Mouse (Mus musculus): ENCODE measurements around the gene Col25a1.

Gene Col25a1

DNA sequence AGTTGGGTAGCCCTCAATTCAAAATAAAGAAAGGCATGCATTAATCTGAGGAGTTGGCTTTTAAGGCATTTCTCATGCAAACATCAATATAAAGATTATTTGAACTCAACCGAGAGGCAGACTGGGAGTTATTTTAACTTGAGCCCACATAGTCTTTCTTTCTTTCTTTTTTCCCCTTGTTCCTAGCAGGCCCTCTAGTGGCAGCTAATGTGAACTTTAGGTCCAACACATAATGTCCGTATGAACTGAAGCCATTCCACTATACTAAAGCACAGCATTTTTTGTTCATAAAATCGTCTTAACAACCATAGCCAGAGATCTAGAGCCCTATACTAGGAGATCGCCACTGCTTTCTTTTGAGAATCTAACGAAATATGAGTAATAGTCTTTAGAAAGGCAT lies 443.4 kb downstream of the Col25a1 start:
- peak; percentile 43 for DNase-seq (ENCODE audit: low read depth)

DNA sequence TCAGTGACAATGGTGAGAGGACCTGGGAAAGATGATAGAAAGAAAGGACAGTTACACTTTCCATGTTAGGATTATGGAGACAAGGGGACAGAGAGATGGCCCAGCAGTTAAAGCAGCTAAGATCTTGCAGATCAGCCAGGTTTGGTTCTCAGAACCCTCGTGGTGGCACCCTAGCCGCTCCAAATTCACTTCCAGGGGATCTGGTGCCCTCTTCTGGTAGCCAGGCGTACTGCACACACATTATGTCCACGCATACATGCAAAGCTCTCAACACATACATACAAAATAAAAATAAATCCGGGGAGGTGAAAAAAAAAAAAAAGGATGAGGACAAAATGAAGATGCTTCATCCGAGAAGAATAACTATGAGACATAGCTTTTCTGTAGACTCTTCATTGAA lies 445.4 kb downstream of the Col25a1 start:
- DNase-seq (ENCODE audit: low read depth): peak; percentile 41

DNA sequence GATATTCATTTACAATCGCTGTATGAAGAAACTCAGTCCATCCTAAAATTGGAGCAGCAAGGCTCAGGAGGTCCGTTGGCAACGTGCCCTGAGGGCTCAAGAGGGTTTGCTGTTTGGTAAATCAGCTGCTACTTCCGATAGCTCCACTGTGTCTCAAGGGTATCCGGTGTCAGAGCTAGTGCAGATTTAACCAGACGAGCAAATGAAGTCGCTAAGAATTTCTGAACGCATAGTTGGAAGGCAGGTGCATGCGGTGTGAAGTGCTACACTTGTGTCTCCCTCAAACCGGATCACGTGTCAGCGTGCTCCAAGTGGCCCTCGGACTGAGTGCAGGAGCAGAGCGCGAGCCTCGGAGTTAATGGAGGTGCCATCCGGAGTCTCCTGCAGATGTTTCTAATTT lies 448.2 kb downstream of the Col25a1 start:
- no peak for DNase-seq (ENCODE audit: low read depth)

DNA sequence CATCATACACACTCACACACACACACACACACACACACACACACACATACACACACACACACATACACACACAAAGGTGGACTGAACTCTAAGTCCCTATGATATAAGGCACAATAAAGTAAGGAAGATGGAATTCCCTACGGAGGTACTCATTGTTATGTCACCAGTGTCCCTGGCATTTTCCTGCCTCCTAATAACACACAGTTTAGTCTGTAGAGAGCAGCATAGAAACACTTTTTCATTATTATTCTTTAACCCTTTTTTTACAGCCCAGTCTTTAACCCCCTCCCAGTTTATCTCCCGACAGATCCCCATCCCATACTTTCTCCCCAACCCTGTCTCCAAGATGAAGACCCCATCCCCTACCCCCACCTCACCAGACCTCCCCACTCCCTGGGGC lies 450.3 kb downstream of the Col25a1 start:
- no peak for DNase-seq (ENCODE audit: low read depth)

DNA sequence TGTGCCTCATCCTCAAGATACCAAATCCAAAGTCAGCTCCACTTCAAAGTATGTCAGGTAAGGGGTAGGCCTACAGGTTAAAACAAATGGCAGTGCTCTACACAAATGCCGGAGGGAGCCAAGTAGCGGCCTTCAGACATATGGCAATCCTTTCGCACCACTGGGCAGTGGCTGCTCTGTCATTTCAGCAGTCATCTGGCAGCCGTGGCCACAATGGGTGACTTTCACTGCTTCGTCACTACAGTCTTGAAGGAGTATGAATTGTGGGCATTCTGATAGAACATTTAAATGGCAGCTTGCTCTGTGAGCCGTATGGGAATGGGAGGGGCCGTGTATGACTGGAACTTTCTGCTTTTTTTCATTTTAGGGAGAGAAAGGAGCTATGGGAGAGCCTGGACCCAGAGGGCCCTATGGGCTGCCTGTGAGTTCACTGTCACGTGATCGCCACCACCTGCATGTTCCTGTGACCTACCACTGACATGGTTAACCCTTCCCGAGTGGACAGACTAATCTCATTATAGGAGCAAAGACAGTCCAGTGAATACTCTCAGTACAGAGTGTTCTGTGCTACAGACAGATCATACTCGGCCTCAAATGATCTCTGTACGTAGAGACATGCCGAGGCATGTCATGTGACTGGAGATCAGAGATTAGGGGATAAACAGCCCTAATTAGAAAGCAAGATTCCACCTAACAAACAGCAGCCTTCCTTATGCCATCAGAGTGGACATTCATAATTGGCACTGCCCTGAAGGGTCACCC lies 451.8 kb downstream of the Col25a1 start:
- no peak for DNase-seq (ENCODE audit: low read depth)

DNA sequence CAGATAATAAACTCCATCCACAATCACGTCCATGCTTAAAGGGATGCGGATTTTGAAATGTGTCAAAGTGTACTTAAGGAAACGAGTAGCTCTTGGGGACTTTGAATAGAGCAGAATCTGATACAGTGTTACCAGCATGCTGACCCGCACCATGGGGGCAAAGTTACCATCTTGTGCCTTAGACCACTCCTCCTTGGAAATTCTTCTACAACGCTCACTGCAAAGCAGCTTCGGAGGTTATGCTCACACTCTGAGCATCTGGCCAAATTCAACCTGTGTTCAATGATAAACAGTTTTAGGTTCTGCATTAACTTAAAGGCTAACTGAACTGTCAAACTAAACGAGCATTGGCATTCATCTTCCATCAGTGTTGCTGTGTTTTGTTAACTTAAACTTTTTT lies 452.7 kb downstream of the Col25a1 start:
- DNase-seq (ENCODE audit: low read depth): no peak

DNA sequence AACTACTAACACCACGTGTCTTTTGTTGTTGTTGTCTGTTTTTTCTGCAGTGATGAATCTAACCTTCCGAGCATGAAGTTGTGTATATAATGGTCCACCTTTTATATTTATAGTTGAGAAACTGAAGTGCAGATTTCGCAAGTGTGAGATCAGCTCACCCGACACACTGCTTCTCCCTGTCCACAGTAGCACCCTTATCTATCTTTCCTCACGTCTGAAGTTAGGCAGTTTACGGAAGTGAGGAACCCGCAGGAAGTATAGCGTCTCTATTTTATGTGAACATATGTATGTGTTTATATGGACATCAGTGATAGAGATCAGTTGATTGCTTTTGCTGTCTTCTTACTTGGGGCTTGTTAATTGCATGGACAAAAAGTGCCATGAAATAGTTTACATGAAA lies 463.7 kb downstream of the Col25a1 start:
- DNase-seq (ENCODE audit: low read depth): no peak

DNA sequence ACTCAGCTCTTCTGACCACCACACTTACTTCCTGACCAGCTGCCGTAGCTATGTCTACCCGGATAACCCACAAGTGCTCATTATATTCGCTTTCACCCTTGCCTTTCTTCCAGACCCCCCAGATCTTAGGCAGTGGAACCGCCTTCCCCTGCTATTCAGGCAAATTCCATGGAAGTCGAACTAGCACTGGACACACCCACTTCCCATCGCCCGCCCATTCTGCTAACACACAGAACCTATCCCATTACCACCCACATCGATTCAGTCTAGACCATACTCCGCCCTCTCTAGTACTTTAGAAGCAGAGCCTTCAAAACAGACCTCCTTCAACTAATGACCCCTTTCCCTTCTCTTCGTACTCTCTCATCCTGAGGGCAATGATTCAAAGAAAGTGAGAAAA lies 470.2 kb downstream of the Col25a1 start:
- no peak for DNase-seq (ENCODE audit: low read depth)

DNA sequence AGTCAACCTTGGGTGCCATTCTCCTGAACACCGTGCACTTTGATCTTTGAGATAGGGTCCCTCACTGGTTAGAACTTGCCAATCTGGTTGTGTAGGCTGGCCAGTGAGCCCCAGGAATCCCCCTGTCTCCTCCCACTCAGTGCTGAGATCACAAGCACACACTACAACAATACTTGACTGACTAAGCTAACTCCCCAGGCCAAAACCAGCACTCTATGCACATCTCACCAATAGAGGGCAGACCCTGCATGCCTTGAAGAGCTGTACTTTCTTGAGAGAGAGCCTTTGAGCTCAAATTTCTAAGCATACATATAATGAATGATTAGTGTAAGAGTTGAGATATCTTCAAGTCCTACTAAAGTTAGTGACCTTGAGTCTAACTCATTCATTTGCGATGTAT lies 476.6 kb downstream of the Col25a1 start:
- DNase-seq (ENCODE audit: low read depth): peak; percentile 5

DNA sequence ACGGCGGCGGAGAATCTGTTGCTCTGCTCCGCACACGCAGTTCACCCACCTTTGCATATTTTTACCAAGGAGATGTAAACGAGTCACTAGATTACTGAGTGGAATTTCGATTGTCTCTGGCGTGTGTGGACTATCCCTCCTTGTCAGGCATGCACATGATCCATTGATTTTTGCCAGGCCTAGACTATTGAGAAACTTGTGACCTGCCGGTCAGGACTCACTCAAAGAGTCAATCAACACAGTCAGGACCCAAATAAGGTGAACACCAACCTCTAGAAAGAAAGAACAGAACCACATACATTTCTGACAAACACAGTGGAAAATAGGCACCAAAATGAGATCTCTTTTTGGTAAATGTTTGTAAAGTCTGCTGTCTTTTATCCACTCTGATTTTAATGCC lies 483.1 kb downstream of the Col25a1 start:
- no peak for DNase-seq (ENCODE audit: low read depth)

DNA sequence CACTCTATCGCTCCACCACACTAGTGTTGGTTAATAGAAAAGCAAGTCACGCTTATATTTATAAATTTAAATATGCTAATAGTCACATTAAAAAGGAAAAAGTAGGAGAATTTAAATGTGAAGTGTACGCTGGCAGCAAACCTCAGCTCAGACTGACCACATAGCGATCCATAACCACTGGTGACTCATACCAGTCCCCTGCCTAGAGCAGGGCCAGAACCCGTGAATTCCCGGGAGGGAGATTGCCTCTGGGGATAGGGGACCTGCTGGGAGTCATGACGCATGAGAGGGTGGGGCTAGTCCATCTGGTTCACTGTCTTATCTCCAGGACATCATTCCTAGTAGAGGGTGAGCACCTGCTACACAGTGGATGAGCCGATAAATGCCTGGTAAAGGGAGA lies 484.3 kb downstream of the Col25a1 start:
- DNase-seq (ENCODE audit: low read depth): no peak

DNA sequence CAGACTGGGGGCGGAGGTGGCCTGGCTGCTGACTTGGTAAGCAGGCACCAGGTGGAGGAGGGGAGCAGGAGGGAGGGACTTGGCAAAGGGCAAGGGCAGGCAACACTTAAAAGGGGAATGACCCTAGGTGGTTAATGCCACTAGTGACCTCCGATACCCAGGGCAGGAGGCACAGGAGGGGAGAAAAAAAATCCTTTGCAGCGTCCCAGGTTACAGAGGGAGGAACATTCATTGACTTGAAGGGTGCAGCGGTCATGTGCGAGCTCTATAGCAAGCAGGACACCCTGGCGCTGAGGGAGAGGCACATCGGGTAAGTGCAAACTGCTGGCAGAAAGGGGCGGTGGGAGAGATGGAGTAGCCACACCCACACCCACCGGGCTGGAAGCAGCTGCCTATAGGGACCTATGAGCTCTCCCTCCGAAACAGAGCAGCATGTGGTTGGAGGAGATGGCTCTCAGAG lies 486.2 kb downstream of the Col25a1 start, which contains the start of gene Etnppl:
TSS of gene Etnppl (plus strand) at position 10 of the 460 bp plus-strand sequence.
- no peak for DNase-seq (ENCODE audit: low read depth)

DNA sequence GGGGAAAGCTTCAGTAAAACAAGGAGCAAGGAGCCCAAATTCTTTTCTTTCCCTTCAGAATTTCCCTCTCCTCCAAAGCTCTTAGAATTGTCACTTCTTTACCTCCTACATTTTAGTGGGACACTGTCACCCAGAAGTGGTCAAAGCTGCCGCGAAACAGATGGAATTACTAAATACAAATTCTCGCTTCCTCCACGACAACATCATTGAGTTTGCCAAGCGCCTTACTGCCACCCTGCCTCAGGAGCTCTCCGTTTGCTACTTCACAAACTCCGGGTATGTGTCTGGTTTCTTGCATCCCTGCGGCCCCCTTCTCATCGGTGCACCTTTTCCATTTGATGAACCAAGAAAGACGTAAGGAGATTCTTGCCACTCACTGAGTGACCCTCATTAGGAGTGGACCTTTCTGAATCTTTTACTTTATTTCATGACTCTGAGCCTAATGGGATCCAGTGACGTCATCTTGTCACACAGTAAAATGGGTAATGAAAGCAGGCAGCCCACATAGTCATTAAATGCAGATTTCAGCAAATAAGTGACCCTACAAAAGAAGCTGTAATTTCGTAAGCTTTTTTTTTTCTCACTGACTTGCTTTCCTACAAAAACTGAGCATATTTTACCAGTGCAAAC lies 489.3 kb downstream of the Col25a1 start:
- DNase-seq (ENCODE audit: low read depth): no peak

DNA sequence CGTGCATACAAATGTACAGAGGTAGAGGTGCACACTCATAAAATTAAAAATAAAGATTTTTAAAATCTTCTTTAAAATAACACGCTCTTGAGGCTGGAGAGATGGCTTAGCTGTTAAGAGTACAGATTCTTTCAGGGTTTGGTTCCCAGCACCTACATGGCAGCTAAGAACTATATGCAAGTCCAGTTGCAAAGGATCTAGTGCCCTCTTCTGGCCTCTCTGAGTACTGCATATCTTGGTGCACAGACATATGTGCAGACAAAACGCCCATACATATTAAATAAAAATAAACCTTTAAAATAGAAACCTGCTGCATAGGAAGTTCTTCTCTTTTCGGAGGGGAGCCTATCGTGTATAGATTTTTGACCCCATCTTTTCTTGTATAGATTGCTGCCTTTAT lies 497.1 kb downstream of the Col25a1 start:
- DNase-seq (ENCODE audit: low read depth): peak; percentile 37

DNA sequence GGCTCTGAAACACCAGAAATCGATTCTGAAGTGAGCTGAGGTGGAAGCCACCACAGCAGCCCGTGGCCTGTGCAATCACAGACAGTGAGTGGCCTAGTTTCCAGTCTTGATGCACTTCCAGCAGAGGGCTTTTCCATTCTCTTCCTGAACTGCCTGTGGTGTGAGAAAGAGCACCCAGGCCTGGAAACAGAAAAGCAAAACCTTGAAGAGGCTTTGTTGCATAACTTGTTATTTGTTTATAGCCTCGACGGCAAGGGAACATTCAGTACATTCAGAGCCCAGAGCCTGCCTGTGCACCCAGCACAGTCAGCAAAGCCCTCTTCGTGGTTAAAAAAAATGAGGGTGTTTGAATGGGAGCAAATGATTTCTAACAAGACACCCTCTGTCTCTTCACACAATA lies 502.6 kb downstream of the Col25a1 start:
- no peak for DNase-seq (ENCODE audit: low read depth)

DNA sequence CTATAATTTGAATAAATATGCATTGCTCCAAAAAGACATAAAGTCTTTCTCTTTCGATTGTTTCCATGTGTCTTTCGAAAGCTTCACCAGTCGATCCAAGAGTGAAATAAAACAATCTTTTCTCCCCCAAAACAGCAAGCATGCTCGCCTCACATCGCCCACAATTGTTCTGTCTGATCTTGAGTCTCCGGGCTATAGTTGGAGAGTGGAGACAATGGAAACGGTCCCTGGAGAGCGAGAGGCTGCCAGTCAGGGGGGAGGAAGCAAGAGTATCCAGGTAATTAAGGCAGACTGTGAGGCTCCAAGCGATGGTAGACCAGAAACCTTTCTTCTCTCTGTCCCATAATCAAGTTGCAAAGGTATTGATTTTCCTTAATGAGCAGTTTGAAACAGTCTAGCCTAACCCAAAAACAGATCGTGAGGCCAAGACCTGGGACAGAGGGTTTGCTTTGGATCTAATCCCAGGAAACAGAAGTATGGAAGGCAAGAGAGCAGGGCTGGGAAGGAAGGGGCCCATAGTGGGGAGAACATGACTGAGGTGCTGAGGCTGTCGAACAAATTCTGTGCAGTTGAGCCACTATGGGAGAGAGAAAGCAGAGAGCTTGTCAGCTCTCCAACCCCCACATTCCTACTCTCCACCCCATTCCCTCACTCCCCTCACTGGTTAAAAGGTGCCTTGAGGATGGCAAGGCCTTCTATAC lies 515.0 kb downstream of the Col25a1 start:
- DNase-seq (ENCODE audit: low read depth): no peak
